Mouse (Mus musculus) brain, embryonic 14.5 days (tissue): ENCODE measurements at regions not wholly inside any gene's neighbourhood (a gene's known extent, or its start where the extent isn't known, plus 50 kb on each side); places are given as distances from the start of the nearest gene placed in this dataset.
"Not testable (repeated sequence)": the region's sequence is repeated elsewhere in the genome, so short reads cannot be mapped to it uniquely, and the experiment has no call there.

Experiments
- DNase-seq: peaks from one replicate; pipeline ENCODE4 v3.0.0-alpha.2; 2011; ENCODE audit warnings: low read depth
- CTCF ChIP-seq: fragments of 200-500 bp; IDR thresholded peaks from 2 replicates; pipeline ENCODE4 v1.5.1; 2012; ENCODE audit warnings: inconsistent platforms, mild to moderate bottlenecking, moderate library complexity, borderline replicate concordance; ENCODE audit not compliant: insufficient read depth, insufficient read length; ENCODE audit errors: extremely low read depth
- POLR2A ChIP-seq: fragments of 200-500 bp; IDR thresholded peaks from 2 replicates; pipeline ENCODE4 v1.6.1; 2012; ENCODE audit warnings: mild to moderate bottlenecking, inconsistent platforms, borderline replicate concordance; ENCODE audit not compliant: poor library complexity, insufficient read depth, insufficient read length, severe bottlenecking; ENCODE audit errors: extremely low read depth

DNA sequence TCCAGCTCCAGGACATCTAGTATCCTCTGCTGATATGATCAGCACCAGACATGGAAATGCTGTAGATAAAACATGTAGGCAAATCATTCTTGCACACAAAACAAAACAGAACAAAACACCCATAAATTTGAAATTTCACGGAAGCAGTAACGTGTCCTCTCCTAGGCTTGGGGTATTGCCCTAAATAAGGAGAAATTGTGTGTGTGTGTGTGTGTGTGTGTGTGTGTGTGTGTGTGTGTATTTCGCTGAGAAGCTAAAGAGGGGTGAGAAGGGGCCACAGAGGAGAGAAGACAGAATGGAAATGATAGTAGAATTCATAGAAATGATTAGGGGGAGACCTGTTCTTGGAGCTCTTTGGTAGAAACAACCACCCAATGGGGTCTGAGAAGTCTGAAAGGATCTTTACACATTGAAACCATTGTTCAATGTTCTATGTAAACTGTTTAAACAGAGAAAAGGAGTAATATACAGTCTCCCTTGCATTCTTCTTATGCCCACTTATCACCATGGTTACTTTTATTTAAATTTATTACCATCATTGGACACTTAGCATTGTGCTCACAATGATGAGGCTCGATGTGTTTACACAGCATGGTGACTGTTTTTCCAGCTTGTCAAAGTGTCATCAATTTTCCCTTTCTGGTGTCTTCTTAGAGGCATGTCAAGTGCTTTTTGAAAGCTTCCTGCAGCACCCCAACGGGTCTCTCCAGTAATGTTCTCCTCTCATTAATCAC is 317.3 kb upstream of the 4933412E24Rik start:
- TF ChIP-seq POLR2A (no peak), CTCF (no peak)
- no peak for DNase-seq

DNA sequence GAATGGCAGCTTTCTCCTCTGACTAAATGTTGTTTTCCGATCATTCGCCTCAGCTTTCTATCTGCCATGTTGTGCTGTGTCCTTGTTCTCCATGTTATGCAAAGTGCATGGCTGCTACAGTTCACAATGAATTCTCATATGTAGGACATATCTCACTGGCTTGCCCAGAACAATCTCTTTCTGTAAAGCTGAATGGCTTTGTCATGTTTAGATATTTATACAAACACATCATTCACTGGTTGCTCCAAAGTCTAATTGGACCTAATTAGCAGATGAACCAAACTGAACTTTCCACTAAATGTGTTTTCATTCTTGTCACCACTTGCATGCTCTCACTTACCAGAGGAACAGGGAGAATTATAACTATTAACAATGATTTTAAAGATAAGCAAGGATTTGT is 301.2 kb upstream of the 4933412E24Rik start:
- DNase-seq: peak; percentile 25
- TF ChIP-seq POLR2A (no peak), CTCF (no peak)

DNA sequence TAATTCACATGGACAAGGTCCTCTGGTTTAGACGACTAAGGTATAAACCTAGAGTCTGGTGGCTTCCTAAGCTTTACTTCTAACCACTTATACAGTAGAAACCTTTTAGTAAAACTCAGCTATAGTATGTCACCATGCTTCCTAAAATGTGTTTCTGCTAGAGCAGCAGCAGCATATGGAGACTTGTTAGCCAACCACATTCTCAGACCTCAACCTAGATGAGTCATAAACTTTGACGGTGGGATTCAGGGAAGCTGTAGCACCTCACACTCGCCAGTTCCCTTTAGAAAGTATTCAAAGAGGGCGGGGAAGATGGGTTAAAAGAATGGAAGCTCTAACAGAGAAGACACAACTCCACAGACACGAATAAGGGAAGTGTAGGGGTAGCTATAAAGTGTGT is 298.8 kb upstream of the 4933412E24Rik start:
- TF ChIP-seq CTCF: no peak
- TF ChIP-seq POLR2A: no peak

DNA sequence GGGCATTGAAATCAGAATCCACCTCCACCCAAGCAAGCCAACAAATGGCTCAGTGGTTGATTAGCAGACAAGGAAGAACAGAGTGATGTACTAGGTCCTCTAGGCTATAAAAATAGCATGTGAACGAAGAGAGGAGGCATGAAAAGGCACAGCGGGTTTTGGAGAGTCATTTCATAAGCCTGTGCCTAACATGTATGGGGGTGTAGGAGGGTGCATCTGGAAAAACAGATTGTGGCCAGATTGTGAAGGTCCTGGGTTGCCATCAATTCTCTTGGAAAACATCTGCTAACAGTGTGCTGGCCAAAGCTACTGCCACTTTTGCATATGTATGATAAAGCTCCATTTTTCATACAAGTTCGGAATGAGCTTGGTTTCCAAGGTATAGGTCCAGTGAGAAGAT is 293.5 kb upstream of the 4933412E24Rik start:
- no peak for TF ChIP-seq CTCF
- TF ChIP-seq POLR2A: no peak
- DNase-seq: peak; percentile 77

More for the DNA sequence above, 298.8 kb upstream of the 4933412E24Rik start:
- no peak for DNase-seq

DNA sequence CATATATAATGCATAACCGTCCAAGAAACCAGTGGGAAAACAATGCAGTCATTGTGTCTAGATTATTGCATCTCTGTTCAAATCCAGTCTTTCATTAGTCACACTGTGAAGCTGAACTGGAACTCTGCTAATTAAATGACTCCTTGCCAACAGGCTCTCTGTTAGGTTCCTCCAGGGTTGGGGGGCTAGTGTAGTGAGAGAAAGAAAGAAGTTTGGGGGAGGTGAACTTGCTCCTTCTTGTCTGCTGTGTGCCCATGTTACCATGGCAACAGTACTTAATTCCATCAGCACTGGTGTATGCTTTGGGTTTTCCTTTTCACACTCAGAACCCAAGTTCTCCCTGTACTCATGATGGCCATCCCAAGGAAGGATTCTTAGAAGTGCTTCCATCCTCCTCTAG is 292.6 kb upstream of the 4933412E24Rik start:
- no peak for TF ChIP-seq POLR2A
- no peak for TF ChIP-seq CTCF
- DNase-seq: peak; percentile 64

DNA sequence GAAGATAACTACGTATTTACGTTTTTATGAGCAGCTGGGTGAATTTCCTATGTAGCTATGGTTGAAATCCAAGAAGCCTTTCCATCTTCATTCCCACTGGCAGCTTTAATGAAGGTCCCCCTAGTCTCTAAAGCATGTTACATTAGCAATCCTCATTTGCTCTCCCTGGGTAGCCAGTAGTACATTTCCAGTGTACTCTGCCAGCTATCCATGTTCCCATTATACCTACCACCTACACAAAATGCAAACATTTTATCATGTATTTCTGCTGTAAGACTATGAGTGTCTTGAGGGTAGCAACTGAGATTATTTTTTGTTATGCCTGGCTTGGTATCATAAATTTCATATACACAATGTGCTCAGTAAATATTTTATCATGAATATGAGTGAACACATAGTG is 291.7 kb upstream of the 4933412E24Rik start:
- TF ChIP-seq POLR2A: no peak
- TF ChIP-seq CTCF: no peak
- no peak for DNase-seq

DNA sequence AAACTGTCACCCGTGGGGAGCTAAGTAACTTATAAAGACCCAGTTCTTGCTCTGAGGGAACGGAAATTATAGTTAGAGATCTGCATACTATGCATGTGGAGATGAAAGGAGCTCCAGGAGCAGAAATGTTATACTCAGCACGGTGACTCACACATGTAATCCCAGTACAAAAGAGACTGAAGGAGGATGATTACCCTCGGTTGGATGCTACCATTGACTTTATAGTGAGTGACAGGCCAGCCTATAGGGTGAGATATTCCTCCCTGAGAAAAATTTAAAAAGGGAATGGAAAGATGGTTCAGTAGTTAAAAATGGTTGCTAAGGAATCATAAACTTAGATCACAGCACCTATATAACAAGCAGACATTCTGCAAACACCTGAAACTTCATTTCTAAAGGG is 287.1 kb upstream of the 4933412E24Rik start:
- no peak for TF ChIP-seq POLR2A
- TF ChIP-seq CTCF: no peak

DNA sequence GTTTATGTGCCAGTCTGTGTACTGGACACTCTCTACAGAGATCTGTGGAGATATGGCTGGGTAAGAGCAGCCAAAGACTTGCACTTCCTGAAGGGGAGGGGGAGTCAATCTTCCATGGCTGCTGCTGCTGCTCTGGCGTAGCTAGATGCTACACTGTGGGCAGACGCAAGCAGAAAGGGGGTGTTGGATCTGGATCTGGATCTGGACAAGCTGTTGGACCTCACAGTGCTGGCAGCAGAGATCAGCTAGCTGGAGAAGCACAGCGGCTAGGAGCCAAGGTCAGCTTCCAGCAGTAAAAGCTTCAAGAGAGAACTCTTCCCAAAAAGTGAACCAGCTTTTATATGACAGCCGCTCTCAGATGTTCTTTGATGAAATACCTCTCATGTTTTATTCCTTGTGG is 285.5 kb upstream of the 4933412E24Rik start:
- TF ChIP-seq POLR2A (no peak), CTCF (no peak)
- DNase-seq: no peak

More for the DNA sequence above, 287.1 kb upstream of the 4933412E24Rik start:
- no peak for DNase-seq

DNA sequence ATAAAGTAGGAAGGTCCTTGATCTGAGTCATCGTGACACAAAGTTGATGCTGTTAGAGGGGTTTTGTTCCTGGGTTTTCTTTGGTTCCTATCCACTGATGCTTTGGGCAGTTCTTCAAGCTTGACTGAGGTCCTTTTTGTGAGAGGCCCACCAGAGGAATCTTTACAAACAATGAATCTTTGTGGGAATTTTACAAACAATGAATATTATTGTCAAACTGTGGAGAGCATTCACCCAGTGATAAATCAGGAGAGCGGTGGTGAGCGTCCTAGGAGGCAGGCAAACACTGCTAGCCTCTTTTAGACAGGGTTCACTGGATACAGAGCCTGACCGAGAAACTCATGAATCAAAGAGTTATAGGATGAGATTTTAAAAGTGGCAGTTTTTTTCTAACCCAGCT is 268.9 kb upstream of the 4933412E24Rik start:
- no peak for TF ChIP-seq POLR2A
- TF ChIP-seq CTCF: no peak

DNA sequence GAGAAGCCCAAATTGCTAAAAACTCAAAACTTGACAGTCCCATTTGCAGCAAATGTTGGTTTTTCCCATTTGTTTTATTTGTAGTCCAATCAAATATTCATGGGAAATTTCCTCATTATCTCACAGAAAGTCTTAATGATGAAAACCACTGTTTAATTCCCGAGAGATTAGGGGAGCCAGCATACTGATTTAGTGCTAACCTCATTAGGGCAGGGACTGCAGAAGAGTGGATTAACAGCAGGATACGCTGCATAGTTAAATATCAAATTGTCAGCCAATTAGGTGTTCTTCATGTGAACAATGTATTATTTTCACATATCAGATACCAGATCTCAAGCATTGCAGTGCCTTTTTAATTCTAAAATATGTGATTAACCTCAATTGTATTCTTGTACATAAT is 264.0 kb upstream of the 4933412E24Rik start:
- DNase-seq: peak; percentile 70
- no peak for TF ChIP-seq POLR2A
- no peak for TF ChIP-seq CTCF

More for the DNA sequence above, 268.9 kb upstream of the 4933412E24Rik start:
- no peak for DNase-seq

DNA sequence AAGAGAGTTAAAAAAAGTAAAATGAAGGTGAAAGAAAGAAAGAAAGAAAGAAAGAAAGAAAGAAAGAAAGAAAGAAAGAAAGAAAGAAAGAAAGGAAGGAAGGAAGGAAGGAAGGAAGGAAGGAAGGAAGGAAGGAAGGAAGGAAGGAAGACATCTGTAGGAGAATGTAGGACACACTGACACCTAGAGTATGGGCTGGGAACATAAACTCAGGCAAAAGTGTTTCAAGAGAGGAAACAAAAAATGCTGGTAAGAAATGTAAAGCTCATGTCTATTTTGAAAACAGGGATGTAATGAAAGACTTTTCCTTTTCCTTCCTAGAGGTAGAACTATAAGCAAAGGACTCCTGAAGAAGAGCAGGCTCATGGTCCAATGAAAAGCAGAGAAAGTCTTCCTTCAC is 237.2 kb upstream of the 4933412E24Rik start:
- DNase-seq: not testable (repeated sequence)

DNA sequence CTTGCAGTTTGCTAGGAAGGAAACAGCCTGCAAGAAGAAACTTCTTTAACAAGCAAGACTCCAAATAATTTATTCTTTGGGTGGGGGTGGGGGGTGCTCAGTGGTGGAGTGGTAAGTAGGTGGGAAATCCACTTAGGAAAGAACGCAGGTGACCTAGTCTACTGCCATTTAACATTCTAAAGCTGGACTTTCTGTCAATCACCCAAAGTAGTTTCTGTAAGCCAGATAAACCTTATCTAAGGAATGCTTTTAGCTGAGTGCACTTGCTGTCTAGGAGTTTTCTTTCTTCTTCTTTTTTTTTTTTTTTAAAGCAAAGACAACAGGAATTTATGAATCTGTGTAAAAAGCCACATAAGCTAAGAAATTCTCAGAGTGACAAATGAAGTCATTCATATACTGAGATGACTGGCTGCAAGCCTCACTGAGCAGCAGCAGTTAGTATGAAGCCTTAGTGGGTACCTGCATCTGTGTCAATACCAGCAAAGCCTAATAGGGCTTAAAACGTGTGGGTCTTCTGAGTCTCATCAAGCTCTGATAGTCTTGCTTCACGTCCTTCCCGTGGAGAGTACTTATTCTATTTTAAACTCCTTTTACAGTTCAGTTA is 210.0 kb upstream of the 4933412E24Rik start:
- TF ChIP-seq POLR2A: no peak
- TF ChIP-seq CTCF: no peak
- no peak for DNase-seq
